Mouse (Mus musculus) liver, embryonic 16.5 days (tissue): ENCODE results near the gene Defb29. TPM values are rescaled to one million over a fixed set of nuclear protein-coding genes. Genes with fewer than 3 reads are reported as not detected.

ENCODE experiments used
- ATAC-seq: fragments of 200-750 bp; cut with Nextera tagmentation; 2 replicates; pipeline ENCODE4 v1.8.0; 2017; ENCODE audit warnings: low read depth, mild to moderate bottlenecking, moderate number of reproducible peaks, moderate library complexity
- H3K27ac ChIP-seq: fragments of 300-500 bp; sonication (generic); 2 replicates; pipeline ENCODE4 v1.5.1; 2014; ENCODE audit warnings: mild to moderate bottlenecking, low read length
- H3K27me3 ChIP-seq: fragments of 300-500 bp; sonication (generic); 2 replicates; pipeline ENCODE4 v1.6.1; 2014; ENCODE audit warnings: low read depth, low read length, mixed read lengths; ENCODE audit not compliant: control insufficient read depth, insufficient read depth
- H3K36me3 ChIP-seq: fragments of 300-500 bp; sonication (generic); 2 replicates; pipeline ENCODE4 v1.6.1; 2014; ENCODE audit warnings: mild to moderate bottlenecking; ENCODE audit not compliant: control insufficient read depth, insufficient read depth
- H3K4me1 ChIP-seq: fragments of 300-500 bp; sonication (generic); 2 replicates; pipeline ENCODE4 v1.6.1; 2014; ENCODE audit warnings: low read depth, low read length, mixed read lengths; ENCODE audit not compliant: control insufficient read depth
- H3K4me2 ChIP-seq: fragments of 300-500 bp; sonication (generic); 2 replicates; pipeline ENCODE4 v1.6.1; 2014; ENCODE audit warnings: low read depth, low read length, mixed read lengths
- H3K4me3 ChIP-seq: fragments of 300-500 bp; sonication (generic); 2 replicates; pipeline ENCODE4 v1.5.1; 2014; ENCODE audit warnings: low read depth, mild to moderate bottlenecking, low read length
- H3K9ac ChIP-seq: fragments of 300-500 bp; sonication (generic); 2 replicates; pipeline ENCODE4 v1.6.1; 2014; ENCODE audit warnings: low read depth, low read length
- H3K9me3 ChIP-seq: fragments of 300-500 bp; sonication (generic); replicated peaks from 2 replicates; pipeline ENCODE4 v1.6.1; 2016; ENCODE audit warnings: low read length; ENCODE audit not compliant: control insufficient read depth
- WGBS: fragments of 180-500 bp; shearing (Covaris S2); extraction: QIAGEN DNeasy Blood & Tissue Kit; methylation state at CpG from one replicate; pipeline ENCODE4 v1.1.7; 2014; ENCODE audit not compliant: insufficient replicate concordance; 5-methylcytosine and 5-hydroxymethylcytosine counted together
- polyA plus RNA-seq: library from polyadenylated mRNA; unstranded; fragments of >200 nt; fragmentation: Nextera tagmentation; extraction: Ambion mirVana; gene quantifications from 2 replicates; pipeline ENCODE4 v1.2.1, GENCODE M21; 2015

The Defb29 gene
- polyA plus RNA-seq, 1 experiment from 2014 or later: not detected

DNA sequence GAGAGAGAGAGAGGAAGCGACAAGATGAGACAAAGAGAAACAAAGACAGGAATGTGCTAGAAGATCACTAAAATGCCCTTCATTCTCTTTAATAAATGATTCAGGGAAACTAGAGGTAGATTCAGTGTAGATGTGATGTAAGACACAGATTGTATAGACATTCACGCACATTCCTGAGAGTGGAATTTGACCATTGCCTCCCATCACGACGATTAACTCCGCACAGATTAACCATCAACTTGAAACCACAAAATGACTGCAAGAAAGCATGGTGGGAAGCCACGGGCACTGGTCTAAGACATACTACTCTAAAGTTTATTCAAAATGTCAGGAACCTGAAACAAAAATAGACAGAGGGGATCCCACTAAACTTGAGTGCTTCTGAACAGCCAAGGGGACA is 30.4 kb upstream of the Defb29 start:
- H3K36me3 ChIP-seq: no peaks in the 10 kb centered on the region
- H3K4me1 ChIP-seq: no peaks in the 10 kb centered on the region
- no peak overlapping the region for H3K4me3 ChIP-seq
- H3K9ac ChIP-seq: no peak overlapping the region
- no peaks in the 10 kb centered on the region for H3K27me3 ChIP-seq
- H3K27ac ChIP-seq: no peak overlapping the region
- WGBS: 51% methylated on average over 6 of the region's 6 CpGs
- no peaks in the 10 kb centered on the region for H3K9me3 ChIP-seq
- H3K4me2 ChIP-seq: no peak overlapping the region
- ATAC-seq: no peak

DNA sequence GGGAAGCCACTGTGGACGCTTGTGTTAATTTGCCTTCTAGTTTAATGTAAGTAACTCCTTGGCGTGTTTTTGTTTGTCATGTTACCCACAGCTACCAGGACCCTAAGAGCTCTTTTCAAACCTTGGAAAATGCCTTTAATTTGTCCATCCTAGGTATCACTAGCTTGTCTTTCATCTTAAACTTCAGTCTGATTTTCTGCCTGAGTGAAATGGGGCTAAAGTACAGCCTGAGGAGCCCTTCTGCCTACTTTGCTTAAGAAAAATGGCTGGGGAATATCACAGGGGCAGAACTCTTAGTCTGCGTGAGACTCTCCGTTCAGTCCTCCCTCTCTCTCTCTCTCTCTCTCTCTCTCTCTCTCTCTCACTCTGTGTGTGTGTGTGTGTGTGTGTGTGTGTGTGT is 30.0 kb upstream of the Defb29 start:
- whole genome bisulfite sequencing: 48% methylated on average over 4 of the region's 4 CpGs
- Histone ChIP-seq H3K36me3 (no peaks in the 10 kb centered on the region), H3K9ac (no peak overlapping the region), H3K27ac (no peak overlapping the region), H3K4me1 (no peaks in the 10 kb centered on the region), H3K27me3 (no peaks in the 10 kb centered on the region), H3K9me3 (no peaks in the 10 kb centered on the region), H3K4me2 (no peak overlapping the region), H3K4me3 (no peak overlapping the region)
- ATAC-seq: no peak

- no peaks in the 10 kb centered on the region for H3K9me3 ChIP-seq
- no peaks in the 10 kb centered on the region for H3K27me3 ChIP-seq
- H3K36me3 ChIP-seq: no peaks in the 10 kb centered on the region
- H3K4me3 ChIP-seq: no peak within 1 kb of the TSS
- 65% methylated on average over 5 of the region's 5 CpGs for WGBS
- no peak for ATAC-seq
- H3K27ac ChIP-seq: no peak within 1 kb of the TSS
- no peaks in the 10 kb centered on the region for H3K4me1 ChIP-seq
- no peak within 1 kb of the TSS for H3K9ac ChIP-seq
- H3K4me2 ChIP-seq: no peak within 1 kb of the TSS
Measured at GRCm38 (mm10) chr2:152569038-152569437, 29.1 kb upstream of the Defb29 start, which contains the start of gene Gm17416. Gm17416 (plus strand) TSS chr2:152569338.

DNA sequence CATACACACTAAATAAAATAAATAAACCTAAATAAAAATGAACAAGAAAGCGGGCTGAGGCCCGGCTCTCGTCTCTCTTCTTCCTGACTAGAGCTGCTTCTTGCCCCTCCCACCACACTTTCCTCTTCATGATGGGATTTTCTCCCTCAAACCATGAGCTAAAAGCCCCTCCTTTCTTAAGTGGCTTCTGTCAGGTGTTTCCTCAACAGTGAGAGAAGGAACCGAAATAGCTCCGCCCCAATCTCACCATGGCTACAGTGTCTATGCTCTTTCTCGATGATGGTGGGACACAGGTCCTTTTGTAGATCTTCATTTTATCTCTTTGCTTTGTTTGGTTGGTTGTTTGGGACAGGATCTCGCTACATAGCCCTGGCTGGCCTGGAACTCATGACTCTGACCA is 16.8 kb upstream of the Defb29 start:
- no peaks in the 10 kb centered on the region for H3K4me1 ChIP-seq
- H3K4me2 ChIP-seq: no peak overlapping the region
- no peaks in the 10 kb centered on the region for H3K36me3 ChIP-seq
- no peak overlapping the region for H3K27ac ChIP-seq
- H3K9ac ChIP-seq: no peak overlapping the region
- no peaks in the 10 kb centered on the region for H3K27me3 ChIP-seq
- no peak for ATAC-seq
- 60% methylated on average over 7 of the region's 7 CpGs for WGBS
- H3K9me3 ChIP-seq: no peaks in the 10 kb centered on the region
- H3K4me3 ChIP-seq: no peak overlapping the region

DNA sequence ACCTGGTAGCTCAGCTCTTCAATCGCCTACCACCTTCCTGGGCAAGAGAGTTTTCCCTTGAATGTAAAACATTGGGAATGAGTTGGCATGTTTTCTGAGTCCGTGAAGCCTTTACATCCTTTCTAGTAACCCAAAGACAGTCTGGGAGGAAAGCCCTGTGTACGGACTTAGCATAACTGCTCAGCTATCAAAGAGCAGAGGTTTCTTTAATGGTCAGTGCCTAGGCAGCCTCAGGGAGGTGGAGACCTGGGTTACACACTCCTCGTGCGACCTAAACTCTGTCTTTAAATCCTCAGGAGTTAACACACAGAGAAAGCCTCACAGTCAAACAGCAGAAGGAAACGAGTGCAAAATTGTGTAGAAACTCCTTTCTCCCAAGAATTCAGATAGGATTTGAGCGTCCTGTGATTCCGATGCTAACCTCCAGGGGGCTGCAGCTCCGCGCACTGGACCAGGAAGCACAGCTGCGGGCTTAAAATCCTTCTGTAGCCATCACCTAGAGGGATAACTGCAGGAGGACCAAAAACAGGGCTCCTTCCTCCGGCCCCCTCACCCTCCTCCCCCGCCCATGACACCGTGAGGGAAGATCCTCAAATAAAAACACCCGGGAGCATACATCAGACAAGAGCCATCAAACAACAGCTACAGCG is 14.0 kb upstream of the Defb29 start:
- no peaks in the 10 kb centered on the region for H3K27me3 ChIP-seq
- no peak overlapping the region for H3K9ac ChIP-seq
- ATAC-seq: no peak
- 11% methylated on average over 16 of the region's 16 CpGs for WGBS
- H3K27ac ChIP-seq: no peak overlapping the region
- H3K9me3 ChIP-seq: no peaks in the 10 kb centered on the region
- no peak overlapping the region for H3K4me2 ChIP-seq
- no peaks in the 10 kb centered on the region for H3K36me3 ChIP-seq
- no peaks in the 10 kb centered on the region for H3K4me1 ChIP-seq
- H3K4me3 ChIP-seq: no peak overlapping the region

GRCm38 (mm10) chr2:152548124-152548523 is 8.2 kb upstream of the Defb29 start:
- Histone ChIP-seq H3K9me3 (no peaks in the 10 kb centered on the region), H3K27me3 (no peaks in the 10 kb centered on the region), H3K27ac (no peak overlapping the region), H3K36me3 (no peaks in the 10 kb centered on the region), H3K9ac (no peak overlapping the region), H3K4me2 (no peak overlapping the region), H3K4me1 (no peaks in the 10 kb centered on the region), H3K4me3 (no peak overlapping the region)
- no peak for ATAC-seq
- 58% methylated on average over 5 of the region's 5 CpGs for WGBS

DNA sequence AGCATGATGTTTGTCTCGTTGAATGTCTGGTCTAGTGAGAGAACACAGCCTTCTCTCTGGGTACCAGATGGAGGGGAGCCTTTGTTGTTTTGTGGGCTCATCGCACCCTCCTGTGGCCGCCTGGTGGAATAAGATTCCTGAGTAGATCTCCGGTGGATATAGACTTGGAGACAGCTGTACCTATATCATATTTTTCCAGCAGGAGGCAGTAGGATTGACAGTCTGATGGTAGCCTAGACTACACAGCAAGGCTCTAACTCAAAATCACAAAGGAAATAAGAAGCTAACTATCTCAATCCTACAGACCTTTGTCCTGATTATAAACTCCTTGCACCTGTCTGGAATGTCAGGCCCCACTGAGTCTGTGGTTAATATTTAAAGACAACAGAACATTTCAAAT is 4.8 kb upstream of the Defb29 start:
- no peaks in the 10 kb centered on the region for H3K9me3 ChIP-seq
- no peak overlapping the region for H3K27ac ChIP-seq
- no peaks in the 10 kb centered on the region for H3K4me1 ChIP-seq
- no peaks in the 10 kb centered on the region for H3K36me3 ChIP-seq
- no peaks in the 10 kb centered on the region for H3K27me3 ChIP-seq
- WGBS: 19% methylated on average over 4 of the region's 4 CpGs
- no peak overlapping the region for H3K9ac ChIP-seq
- no peak for ATAC-seq
- no peak overlapping the region for H3K4me2 ChIP-seq
- no peak overlapping the region for H3K4me3 ChIP-seq

GRCm38 (mm10) chr2:152543478-152543877 is 3.6 kb upstream of the Defb29 start:
- no peak for ATAC-seq
- Histone ChIP-seq H3K27ac (no peak overlapping the region), H3K4me1 (no peaks in the 10 kb centered on the region), H3K9ac (no peak overlapping the region), H3K27me3 (no peaks in the 10 kb centered on the region), H3K36me3 (no peaks in the 10 kb centered on the region), H3K4me2 (no peak overlapping the region), H3K4me3 (no peak overlapping the region), H3K9me3 (no peaks in the 10 kb centered on the region)
- WGBS: 64% methylated on average over 4 of the region's 4 CpGs

- no peak for ATAC-seq
- Histone ChIP-seq H3K27ac (no peak overlapping the region), H3K9me3 (no peaks in the 10 kb centered on the region), H3K27me3 (no peaks in the 10 kb centered on the region), H3K4me2 (no peak overlapping the region), H3K4me1 (no peaks in the 10 kb centered on the region), H3K36me3 (no peaks in the 10 kb centered on the region), H3K4me3 (no peak overlapping the region), H3K9ac (no peak overlapping the region)
- 63% methylated on average over 2 of the region's 2 CpGs for WGBS
Measured at GRCm38 (mm10) chr2:152542897-152543296, 3.0 kb upstream of the Defb29 start.
